Comparison of ENCODE assay signal across 37 mouse cellular contexts in the genomic region with DNA sequence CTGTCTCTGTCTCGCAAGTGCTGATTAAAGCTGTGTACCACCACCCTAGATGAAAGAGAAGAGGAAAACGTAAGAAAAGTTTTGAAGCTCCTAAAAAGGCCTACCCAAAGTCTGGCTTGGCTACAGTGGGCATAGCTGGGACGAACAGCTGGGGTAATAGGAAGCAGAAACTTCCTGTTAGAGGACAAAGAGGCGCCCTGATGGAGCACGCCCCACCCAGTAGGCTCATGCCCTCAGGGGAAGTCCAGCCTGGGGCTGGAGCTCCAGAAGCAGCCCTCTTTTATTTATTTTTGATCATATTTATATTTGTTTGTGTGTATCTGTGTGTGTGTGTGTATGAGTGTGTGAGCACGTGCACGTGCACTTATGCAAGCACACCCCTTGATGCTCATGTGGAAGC. TPM values are rescaled to one million over a fixed set of nuclear protein-coding genes. Genes with fewer than 3 reads are reported as not detected.
DNase-seq lines count a peak whose midpoint lies in the region; ATAC-seq and TF ChIP-seq lines count a peak whose summit lies in the region.
"Had no signal": no experiment of that assay in that cellular context is flagged by ENCODE, and none has a peak within 500 bp of the region (broad histone marks: within the 10 kb centered on the region; RNA-seq: fewer than 3 reads in every experiment).

No protein-coding gene starts in this region.

- H3K9me3 ChIP-seq in lung, postnatal 0 days (ENCODE audit: low read length): no peaks in the 10 kb centered on the region
- H3K9me3 ChIP-seq in midbrain, embryonic 15.5 days: no peaks in the 10 kb centered on the region
- H3K9me3 ChIP-seq: heart, embryonic 10.5 days; heart, embryonic 15.5 days; hindbrain, embryonic 13.5 days; limb, embryonic 10.5 days; limb, embryonic 15.5 days; neural tube, embryonic 15.5 days had no signal

- ATAC-seq in lung, postnatal 0 days: no peak
- peak; percentile 54 for ATAC-seq in granulocyte monocyte progenitor cell, adult 5-6 weeks (replicated peaks; ENCODE audit: poor library complexity, severe bottlenecking)
- ATAC-seq in megakaryocyte, adult 5-6 weeks (ENCODE audit: poor library complexity, severe bottlenecking): peak; percentile 49
- no peak for ATAC-seq in midbrain, embryonic 15.5 days (replicated peaks)
- ATAC-seq: forebrain, embryonic 16.5 days; intestine, embryonic 16.5 days had no signal

- 64% methylated on average over 7 of the region's 7 CpGs for WGBS in lung, postnatal 0 days
- 88% methylated on average over 7 of the region's 7 CpGs for WGBS in midbrain, embryonic 15.5 days

- no peak overlapping the region for H3K27ac ChIP-seq in lung, postnatal 0 days (ENCODE audit: low read length)
- no peak overlapping the region for H3K27ac ChIP-seq in midbrain, embryonic 15.5 days
- H3K27ac ChIP-seq: gastrocnemius, adult 2 months; heart, embryonic 10.5 days; heart, embryonic 15.5 days; hindbrain, embryonic 13.5 days; limb, embryonic 10.5 days; limb, embryonic 15.5 days; neural tube, embryonic 15.5 days had no signal

- H3K27me3 ChIP-seq in lung, postnatal 0 days (replicated peaks; ENCODE audit: insufficient read depth, low read length): no peaks in the 10 kb centered on the region
- peaks cover 20% of the 10 kb centered on the region for H3K27me3 ChIP-seq in midbrain, embryonic 15.5 days (replicated peaks)
- H3K27me3 ChIP-seq: heart, embryonic 15.5 days; limb, embryonic 15.5 days had no signal

- no peak overlapping the region for H3K4me2 ChIP-seq in lung, postnatal 0 days (replicated peaks; ENCODE audit: low read depth, low read length)
- no peak overlapping the region for H3K4me2 ChIP-seq in midbrain, embryonic 15.5 days
- H3K4me2 ChIP-seq: heart, embryonic 15.5 days; hindbrain, embryonic 13.5 days; limb, embryonic 15.5 days; lung, embryonic 14.5 days; neural tube, embryonic 15.5 days had no signal

- H3K36me3 ChIP-seq in lung, postnatal 0 days (ENCODE audit: insufficient read depth, low read length): no peaks in the 10 kb centered on the region
- no peaks in the 10 kb centered on the region for H3K36me3 ChIP-seq in midbrain, embryonic 15.5 days (replicated peaks)

- no peak for TF ChIP-seq EP300 in lung, postnatal 0 days (IDR thresholded peaks at IDR 0.05)

- peaks cover 4% of the 10 kb centered on the region for H3K4me1 ChIP-seq in lung, postnatal 0 days (ENCODE audit: insufficient read depth, low read depth, low read length)
- peaks cover 37% of the 10 kb centered on the region for H3K4me1 ChIP-seq in midbrain, embryonic 15.5 days

- H3K4me3 ChIP-seq in lung, postnatal 0 days (ENCODE audit: low read depth, low read length): no peak overlapping the region
- H3K4me3 ChIP-seq in midbrain, embryonic 15.5 days: no peak overlapping the region
- H3K4me3 ChIP-seq: erythroblast, embryonic 14.5 days; gastrocnemius, adult 2 months; heart, embryonic 10.5 days; heart, embryonic 15.5 days; hindbrain, embryonic 13.5 days; limb, embryonic 10.5 days; limb, embryonic 15.5 days; neural tube, embryonic 15.5 days had no signal

- H3K9ac ChIP-seq in lung, postnatal 0 days (replicated peaks; ENCODE audit: low read depth): no peak overlapping the region
- no peak overlapping the region for H3K9ac ChIP-seq in midbrain, embryonic 15.5 days
- H3K9ac ChIP-seq: heart, embryonic 15.5 days; hindbrain, embryonic 13.5 days; limb, embryonic 15.5 days; lung, embryonic 14.5 days; neural tube, embryonic 15.5 days had no signal

- peak; percentile 47 for DNase-seq in lung, postnatal 0 days (ENCODE audit: low spot score)
- no peak for DNase-seq in lung, postnatal 10 days
- DNase-seq in ZHBTc4 (ENCODE audit: low read depth, low spot score): peak; percentile 53
- no peak for DNase-seq in right cerebral cortex, postnatal 25 days
- no peak for DNase-seq in gastrocnemius, postnatal 10 days
- DNase-seq: adrenal gland, adult 2 months; adrenal gland, postnatal 36 days; cerebellum, adult 2 months; cerebellum, postnatal 36 days; gastrocnemius, adult 2 months; heart, postnatal 4 days; kidney, adult 9 months; kidney, postnatal 10 days; layer of hippocampus, adult 9-11 months; lung, embryonic 14.5 days; midbrain, embryonic 14.5 days; retina, postnatal 1 day; right cerebral cortex, postnatal 14 days; thymus, postnatal 14 days had no signal

- TF ChIP-seq CTCF in lung, postnatal 0 days (IDR thresholded peaks at IDR 0.05): no peak

RNA-seq across cellular contexts. Expression of gene Ajuba, which starts 2.3 kb away (rescaled TPM):
- 40.0 and 46.4 TPM in 2 replicates for polyA plus RNA-seq in lung, postnatal 0 days (2015; fragmentation: Nextera tagmentation; extraction: Ambion mirVana)
- total RNA-seq in granulocyte monocyte progenitor cell, adult 5-6 weeks (2014; fragmentation: Nextera tagmentation): 0.77 and 1.0 TPM in 2 replicates
- 1.2 and 2.1 TPM in 2 replicates for total RNA-seq in granulocyte monocyte progenitor cell, adult 5-6 weeks (2017)
- total RNA-seq in megakaryocyte, adult 5-6 weeks (2015): 0.11 and 0.54 TPM in 2 replicates
- total RNA-seq in megakaryocyte, adult 5-6 weeks (2017): 0.57 and 0.73 TPM in 2 replicates
- polyA plus RNA-seq in midbrain, embryonic 15.5 days (2015; fragmentation: Nextera tagmentation; extraction: Ambion mirVana): 8.7 and 11.2 TPM in 2 replicates
- 1 to 10 TPM; 7.5 to 9.9 TPM for total RNA-seq in gastrocnemius, postnatal 10 days (2021)
- polyA plus RNA-seq: erythroblast, embryonic 14.5 days had no signal

RNA-seq across cellular contexts. Expression of gene Haus4, which starts 25.2 kb away (rescaled TPM):
- 22.1 and 24.2 TPM in 2 replicates for polyA plus RNA-seq in lung, postnatal 0 days (2015; fragmentation: Nextera tagmentation; extraction: Ambion mirVana)
- 70.3 and 79.6 TPM in 2 replicates for total RNA-seq in granulocyte monocyte progenitor cell, adult 5-6 weeks (2014; fragmentation: Nextera tagmentation)
- total RNA-seq in granulocyte monocyte progenitor cell, adult 5-6 weeks (2017): 85.8 and 93.8 TPM in 2 replicates
- total RNA-seq in megakaryocyte, adult 5-6 weeks (2015): 43.9 and 48.7 TPM in 2 replicates
- 50.6 and 51.6 TPM in 2 replicates for total RNA-seq in megakaryocyte, adult 5-6 weeks (2017)
- polyA plus RNA-seq in midbrain, embryonic 15.5 days (2015; fragmentation: Nextera tagmentation; extraction: Ambion mirVana): 14.2 and 14.8 TPM in 2 replicates
- total RNA-seq in gastrocnemius, postnatal 10 days (2021): 10 to 100 TPM in 1 of 2 experiments, 1 to 10 TPM in 1; 9.2 to 10.7 TPM

RNA-seq across cellular contexts. Expression of gene 4931414P19Rik, which starts 26.2 kb away (rescaled TPM):
- polyA plus RNA-seq in lung, postnatal 0 days (2015; fragmentation: Nextera tagmentation; extraction: Ambion mirVana): 3.8 and 6.2 TPM in 2 replicates
- total RNA-seq in granulocyte monocyte progenitor cell, adult 5-6 weeks (2014; fragmentation: Nextera tagmentation): 5.8 and 9.9 TPM in 2 replicates
- 3.6 and 4.3 TPM in 2 replicates for total RNA-seq in granulocyte monocyte progenitor cell, adult 5-6 weeks (2017)
- total RNA-seq in megakaryocyte, adult 5-6 weeks (2015): 4.3 and 4.8 TPM in 2 replicates
- total RNA-seq in megakaryocyte, adult 5-6 weeks (2017): 4.1 and 4.9 TPM in 2 replicates
- polyA plus RNA-seq in midbrain, embryonic 15.5 days (2015; fragmentation: Nextera tagmentation; extraction: Ambion mirVana): 6.7 and 9.0 TPM in 2 replicates
- total RNA-seq in gastrocnemius, postnatal 10 days (2021): 1 to 10 TPM; 3.1 to 5.1 TPM

RNA-seq across cellular contexts. Expression of gene Psmb5, which starts 38.2 kb away (rescaled TPM):
- 231 and 251 TPM in 2 replicates for polyA plus RNA-seq in lung, postnatal 0 days (2015; fragmentation: Nextera tagmentation; extraction: Ambion mirVana)
- total RNA-seq in granulocyte monocyte progenitor cell, adult 5-6 weeks (2014; fragmentation: Nextera tagmentation): 237 and 287 TPM in 2 replicates
- total RNA-seq in granulocyte monocyte progenitor cell, adult 5-6 weeks (2017): 63.3 and 69.9 TPM in 2 replicates
- total RNA-seq in megakaryocyte, adult 5-6 weeks (2015): 133 and 145 TPM in 2 replicates
- 41.4 and 51.1 TPM in 2 replicates for total RNA-seq in megakaryocyte, adult 5-6 weeks (2017)
- polyA plus RNA-seq in midbrain, embryonic 15.5 days (2015; fragmentation: Nextera tagmentation; extraction: Ambion mirVana): 445 and 463 TPM in 2 replicates
- total RNA-seq in gastrocnemius, postnatal 10 days (2021): 100 to 1,000 TPM; 183 to 207 TPM

RNA-seq across cellular contexts. Expression of gene Psmb11, which starts 41.6 kb away (rescaled TPM):
- polyA plus RNA-seq in lung, postnatal 0 days (2015; fragmentation: Nextera tagmentation; extraction: Ambion mirVana): 0.04 TPM in 1 of 2 replicates, not detected in the other
- total RNA-seq in granulocyte monocyte progenitor cell, adult 5-6 weeks (2014; fragmentation: Nextera tagmentation): 0.09 TPM in 1 of 2 replicates, not detected in the other
- total RNA-seq in granulocyte monocyte progenitor cell, adult 5-6 weeks (2017): not detected in 2 replicates
- not detected in 2 replicates for total RNA-seq in megakaryocyte, adult 5-6 weeks (2015)
- total RNA-seq in megakaryocyte, adult 5-6 weeks (2017): not detected in 2 replicates
- not detected in 2 replicates for polyA plus RNA-seq in midbrain, embryonic 15.5 days (2015; fragmentation: Nextera tagmentation; extraction: Ambion mirVana)
- not detected for total RNA-seq in gastrocnemius, postnatal 10 days (2021)
- total RNA-seq: adrenal gland, adult 2 months; adrenal gland, postnatal 36 days; gastrocnemius, adult 2 months; gastrocnemius, postnatal 4 days; heart, postnatal 4 days; left cerebral cortex, postnatal 10 days had no signal
- polyA plus RNA-seq: adrenal gland, adult 2 months; cerebellum, adult 2 months; embryonic facial prominence, embryonic 14.5 days; erythroblast, embryonic 14.5 days; forebrain, embryonic 16.5 days; heart, embryonic 10.5 days; hindbrain, embryonic 13.5 days; intestine, embryonic 16.5 days; large intestine, adult 2 months; limb, embryonic 15.5 days; lung, embryonic 14.5 days; midbrain, embryonic 14.5 days; stomach, embryonic 16.5 days; urinary bladder, adult 2 months had no signal

Comparison
In these comparisons a context has a peak if more than half of its experiments do, and no peak if none do; other contexts are left out.
1. DNase-seq: peak in lung, postnatal 0 days (single experiment) and ZHBTc4 (single experiment); none in lung, postnatal 10 days (single experiment), right cerebral cortex, postnatal 25 days (single experiment) and gastrocnemius, postnatal 10 days (single experiment).
2. ATAC-seq: peak in granulocyte monocyte progenitor cell, adult 5-6 weeks (single experiment) and megakaryocyte, adult 5-6 weeks (single experiment); none in lung, postnatal 0 days (single experiment) and midbrain, embryonic 15.5 days (single experiment).